Mouse (Mus musculus) left cerebral cortex, adult 2 months (tissue): ENCODE data around the gene Trim7. TPM values are rescaled to one million over a fixed set of nuclear protein-coding genes. Genes with fewer than 3 reads are reported as not detected.
A peak's percentile ranks its signal among the peaks of the same experiment; 100 is the strongest.
"Not testable (repeated sequence)": the region's sequence is repeated elsewhere in the genome, so short reads cannot be mapped to it uniquely, and the experiment has no call there.

Experiments
- DNase-seq, 2 experiments: peaks; one replicate each; pipeline ENCODE4 v3.0.0; 2021 to 2022; ENCODE audit warnings: low spot score in 2 of 2, mixed read lengths in 1 of 2; ENCODE audit errors: extremely low spot score in 1 of 2
- H3K27ac ChIP-seq: fragments of 200-600 bp; 2 replicates; pipeline ENCODE4 v1.8.1; 2022
- H3K4me3 ChIP-seq: fragments of 200-600 bp; 2 replicates; pipeline ENCODE4 v1.8.1; 2022
- CTCF ChIP-seq: fragments of 200-600 bp; IDR thresholded peaks from 2 replicates; pipeline ENCODE4 v1.8.1; 2022; ENCODE audit warnings: antibody characterized with exemption, mild to moderate bottlenecking, moderate library complexity
- intact Hi-C: fragments of 180-260 bp; cut with DNase I; formaldehyde crosslinking; loops from one replicate; pipeline ENCODE4 v1.15.1; 2025
- total RNA-seq, 2 experiments: library from RNA; stranded (reverse); gene quantifications; 2 replicates each; pipeline ENCODE4 v1.2.3; 2021

The Trim7 gene
- total RNA-seq, 2 experiments from 2014 or later, result 2.4 to 3.3 TPM

DNA sequence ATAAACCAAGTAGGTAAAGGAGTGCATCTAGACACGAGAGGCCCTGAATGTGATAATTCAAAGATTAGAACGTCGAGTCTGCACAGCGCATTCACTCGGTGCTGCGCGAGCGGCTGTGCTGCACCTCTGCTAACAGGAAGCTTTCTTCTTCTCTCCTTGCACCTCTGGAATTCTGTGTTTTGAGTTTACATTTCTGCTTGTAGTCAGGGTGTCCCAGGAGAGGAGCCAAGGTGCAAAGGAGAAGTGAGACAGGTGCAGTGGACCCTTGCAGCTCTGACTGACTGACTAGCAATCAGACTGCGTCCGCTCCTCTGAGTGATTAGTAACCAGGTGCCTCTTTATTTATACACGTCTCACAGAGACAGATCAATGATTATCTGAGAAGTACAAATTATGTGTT is 17.3 kb downstream of the Trim7 start:
- DNase-seq, result no peak
- intact Hi-C loops, result no loop called here
- no peak for TF ChIP-seq CTCF
- Histone ChIP-seq H3K27ac (no peak overlapping the region), H3K4me3 (no peak overlapping the region)

DNA sequence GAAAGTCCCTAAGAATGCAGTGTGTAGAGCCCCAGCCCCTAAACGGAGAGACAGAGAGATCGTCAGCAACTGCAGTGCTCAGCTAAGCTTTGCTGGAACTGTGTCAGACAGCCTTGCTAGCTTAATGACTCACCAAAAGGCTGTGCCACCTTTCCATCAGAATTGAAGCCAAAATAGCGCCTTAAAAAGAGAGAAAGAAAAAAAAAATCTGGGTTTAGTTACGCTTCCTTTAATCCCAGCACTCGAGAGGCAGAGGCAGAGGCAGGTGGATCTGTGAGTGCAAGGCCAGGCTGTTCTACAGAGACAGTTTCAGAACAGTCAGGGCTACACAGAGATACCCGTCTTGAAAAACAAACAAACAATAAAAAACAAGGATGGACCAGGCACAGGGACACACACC is 18.4 kb downstream of the Trim7 start:
- intact Hi-C loops, result no loop called here
- DNase-seq, result no peak

DNA sequence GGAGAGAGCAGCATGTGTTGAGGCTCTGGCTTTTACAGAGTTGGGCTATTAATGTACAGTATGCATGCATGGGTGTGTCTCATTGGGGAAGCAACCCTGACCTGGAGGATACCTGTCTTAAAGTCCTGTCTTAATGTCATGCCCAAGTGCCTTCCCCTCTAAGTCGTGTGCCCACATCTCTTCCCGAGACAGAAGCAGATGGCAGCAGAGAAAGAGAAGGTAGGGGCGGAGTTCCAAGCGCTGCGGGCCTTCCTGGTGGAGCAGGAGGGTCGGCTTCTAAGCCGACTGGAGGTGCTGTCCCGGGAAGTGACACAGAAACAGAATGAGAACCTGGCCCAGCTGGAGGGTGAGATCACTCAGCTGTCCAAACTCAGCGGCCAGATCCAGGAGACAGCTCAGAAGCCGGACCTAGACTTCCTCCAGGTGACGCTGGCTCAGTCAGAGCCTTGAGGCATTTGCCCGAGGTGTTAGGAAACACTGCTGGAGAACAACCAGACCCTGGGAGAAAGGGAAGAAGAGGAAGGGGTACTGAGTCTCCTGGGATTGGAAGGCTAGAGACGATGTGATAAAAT is 19.4 kb downstream of the Trim7 start:
- Histone ChIP-seq H3K27ac (no peak overlapping the region), H3K4me3 (no peak overlapping the region)
- no peak for DNase-seq
- intact Hi-C loops, result no loop called here
- no peak for TF ChIP-seq CTCF

More for the DNA sequence above, 18.4 kb downstream of the Trim7 start:
- TF ChIP-seq CTCF, result no peak
- no peak overlapping the region for H3K4me3 ChIP-seq
- no peak overlapping the region for H3K27ac ChIP-seq

DNA sequence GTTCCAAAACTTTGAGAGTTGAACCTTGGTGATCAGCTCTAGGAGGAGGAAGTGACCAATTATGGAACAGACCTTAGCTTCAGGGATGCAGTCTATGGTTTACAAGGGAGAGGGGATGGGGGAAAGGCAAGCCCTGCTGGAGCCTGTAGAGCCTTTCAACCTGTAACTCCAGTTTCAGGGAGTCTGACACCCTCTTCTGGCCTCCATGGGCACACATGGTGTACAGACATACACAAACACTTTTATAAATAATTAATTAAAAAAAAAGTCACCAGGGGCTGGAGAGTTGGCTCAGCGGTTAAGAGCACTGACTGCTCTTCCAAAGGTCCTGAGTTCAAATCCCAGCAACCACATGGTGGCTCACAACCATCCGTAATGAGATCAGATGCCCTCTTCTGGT is 20.4 kb downstream of the Trim7 start:
- H3K27ac ChIP-seq, intact Hi-C loops, H3K4me3 ChIP-seq, DNase-seq: not testable (repeated sequence)

DNA sequence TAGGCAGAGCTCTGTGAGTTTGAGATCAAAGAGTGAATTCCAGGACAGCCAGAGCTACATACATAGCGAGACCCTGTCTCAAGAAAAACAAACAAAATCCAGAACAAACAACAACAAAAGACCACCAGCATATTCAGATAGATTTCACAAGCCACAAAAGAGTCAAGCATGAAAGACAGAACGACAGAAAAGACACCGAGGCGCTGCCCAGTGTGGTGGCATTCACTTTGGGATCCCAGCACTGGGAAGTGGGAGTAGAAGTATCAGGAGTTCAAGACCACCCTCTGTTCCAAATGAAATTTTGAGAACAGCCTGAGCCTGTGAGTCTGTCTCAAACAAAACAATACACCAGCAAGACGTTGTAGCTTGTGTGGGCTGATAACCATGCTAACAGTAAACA is 20.9 kb downstream of the Trim7 start:
- DNase-seq, result no peak
- Histone ChIP-seq H3K4me3 (no peak overlapping the region), H3K27ac (no peak overlapping the region)
- TF ChIP-seq CTCF, result no peak
- intact Hi-C loops, result no loop called here

DNA sequence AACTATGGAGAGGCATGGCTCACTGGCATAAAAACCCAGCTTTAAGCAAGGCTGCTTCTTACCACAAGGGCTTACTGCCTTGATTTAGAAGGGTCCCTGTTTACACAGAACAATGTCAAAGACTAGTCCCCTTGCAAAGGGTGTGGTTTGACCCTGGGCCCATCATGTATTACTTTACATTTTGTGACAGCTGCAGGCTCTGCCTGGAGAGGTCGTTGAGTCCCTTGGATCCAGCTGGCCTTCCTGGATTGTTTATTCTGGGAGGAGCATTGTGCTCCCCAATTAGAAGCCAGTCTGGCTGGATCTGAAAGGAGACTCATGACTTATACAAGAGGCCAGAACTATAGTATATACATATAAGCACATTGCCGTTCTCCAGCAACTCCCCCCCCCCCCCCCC is 24.3 kb downstream of the Trim7 start:
- TF ChIP-seq CTCF, result no peak
- Histone ChIP-seq H3K27ac (no peak overlapping the region), H3K4me3 (no peak overlapping the region)
- intact Hi-C loops, result no loop called here
- DNase-seq, result no peak

DNA sequence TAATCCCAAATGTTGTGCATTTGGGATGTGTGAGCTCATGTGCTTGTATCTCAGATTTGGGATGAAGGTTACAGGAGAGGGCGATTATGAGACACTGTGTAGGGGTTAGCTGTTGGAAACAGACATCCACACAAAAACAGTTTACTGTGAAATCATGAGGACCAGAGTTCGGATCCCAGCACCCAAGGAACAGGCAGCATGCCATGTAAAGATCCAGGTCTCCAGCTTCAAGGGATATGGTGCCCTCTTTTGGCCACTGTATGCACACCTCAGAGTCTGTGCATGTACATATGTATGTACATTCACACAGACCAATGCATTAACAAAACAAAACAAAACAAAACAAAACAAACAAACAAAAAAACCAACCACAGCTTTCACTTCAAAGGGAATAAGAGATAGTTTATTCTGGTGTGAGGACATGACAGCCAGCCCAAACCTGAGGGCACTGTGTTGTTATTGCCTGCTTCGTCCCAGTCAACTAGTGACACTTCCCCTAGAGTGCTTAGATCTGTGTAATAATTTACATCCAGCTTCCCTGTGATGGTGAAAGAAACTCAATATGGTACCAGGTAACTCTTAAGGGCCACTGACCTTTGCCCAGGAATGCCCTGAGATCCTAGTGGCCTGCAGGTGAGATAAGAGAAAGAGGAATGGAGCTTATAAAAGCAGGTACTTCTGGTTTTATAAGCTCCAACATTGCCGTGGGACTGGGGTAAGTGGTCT is 25.5 kb downstream of the Trim7 start:
- DNase-seq, result no peak
- intact Hi-C loops, result no loop called here
- H3K4me3 ChIP-seq, result no peak overlapping the region
- no peak overlapping the region for H3K27ac ChIP-seq
- TF ChIP-seq CTCF, result no peak; the same call in none of the 2 replicates

DNA sequence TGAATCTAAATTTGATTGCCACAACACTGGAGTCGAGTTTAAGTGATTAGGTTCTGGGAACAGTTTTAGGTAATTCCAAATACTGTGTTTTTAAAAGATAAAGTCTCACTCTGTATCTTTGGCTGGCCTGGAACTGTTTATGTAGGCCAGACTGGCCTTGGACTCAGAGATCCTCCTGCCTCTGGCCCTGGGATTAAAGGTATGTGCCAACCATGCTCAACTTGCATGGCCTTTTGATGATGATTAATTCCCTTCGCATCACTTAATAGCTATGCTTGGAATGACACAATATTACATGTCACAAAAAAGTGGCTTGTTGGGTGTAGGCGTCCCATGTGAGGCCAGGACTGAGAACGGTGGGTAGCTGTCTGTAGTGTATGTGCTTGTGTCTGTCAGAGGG is 26.2 kb downstream of the Trim7 start:
- TF ChIP-seq CTCF, result no peak
- no peak for DNase-seq
- Histone ChIP-seq H3K4me3 (no peak overlapping the region), H3K27ac (no peak overlapping the region)
- intact Hi-C loops, result no loop called here

DNA sequence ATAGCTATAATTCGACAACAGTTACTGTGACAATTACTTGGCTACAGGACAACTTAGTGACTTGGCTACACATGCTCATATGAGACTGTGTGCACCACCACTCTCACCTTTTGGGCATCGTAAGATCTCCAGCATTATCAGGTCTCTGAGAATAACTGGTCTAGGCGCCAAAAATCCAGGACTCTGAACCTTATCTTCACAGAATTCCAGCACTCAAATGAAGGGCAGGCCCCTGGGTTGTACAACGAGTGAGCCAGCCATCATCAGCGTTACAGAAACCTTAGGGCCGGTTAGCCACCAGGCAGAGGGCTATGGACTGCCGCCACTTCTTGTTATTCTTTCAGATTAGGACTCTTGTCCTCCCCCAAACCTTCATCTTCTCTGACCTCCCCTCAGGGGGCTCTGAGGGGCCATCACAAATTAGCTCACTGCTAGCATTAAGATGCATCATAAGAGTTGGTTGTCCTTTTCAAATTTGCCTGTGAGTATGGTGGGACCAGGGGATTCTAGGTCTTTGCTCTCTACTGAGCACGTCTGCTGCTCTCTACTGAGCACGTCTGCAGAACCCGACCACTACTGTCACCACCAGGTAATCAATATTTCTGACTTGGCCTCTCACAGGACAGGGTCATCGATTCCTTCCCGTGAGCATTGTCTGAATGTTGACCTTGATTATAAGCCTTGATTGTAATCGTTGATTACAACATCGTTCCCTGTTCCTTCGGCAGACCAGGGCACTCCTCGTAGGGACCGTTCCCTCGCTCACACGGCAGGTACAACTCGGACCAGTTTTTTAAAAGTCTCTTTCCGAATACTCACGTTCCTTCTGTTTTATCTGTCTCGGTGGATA is 26.9 kb downstream of the Trim7 start:
- H3K4me3 ChIP-seq, result peak overlapping the region; percentile 51
- TF ChIP-seq CTCF, result no peak
- peak overlapping the region; percentile 83 for H3K27ac ChIP-seq
- DNase-seq, result no peak
- intact Hi-C loops, result no loop called here

DNA sequence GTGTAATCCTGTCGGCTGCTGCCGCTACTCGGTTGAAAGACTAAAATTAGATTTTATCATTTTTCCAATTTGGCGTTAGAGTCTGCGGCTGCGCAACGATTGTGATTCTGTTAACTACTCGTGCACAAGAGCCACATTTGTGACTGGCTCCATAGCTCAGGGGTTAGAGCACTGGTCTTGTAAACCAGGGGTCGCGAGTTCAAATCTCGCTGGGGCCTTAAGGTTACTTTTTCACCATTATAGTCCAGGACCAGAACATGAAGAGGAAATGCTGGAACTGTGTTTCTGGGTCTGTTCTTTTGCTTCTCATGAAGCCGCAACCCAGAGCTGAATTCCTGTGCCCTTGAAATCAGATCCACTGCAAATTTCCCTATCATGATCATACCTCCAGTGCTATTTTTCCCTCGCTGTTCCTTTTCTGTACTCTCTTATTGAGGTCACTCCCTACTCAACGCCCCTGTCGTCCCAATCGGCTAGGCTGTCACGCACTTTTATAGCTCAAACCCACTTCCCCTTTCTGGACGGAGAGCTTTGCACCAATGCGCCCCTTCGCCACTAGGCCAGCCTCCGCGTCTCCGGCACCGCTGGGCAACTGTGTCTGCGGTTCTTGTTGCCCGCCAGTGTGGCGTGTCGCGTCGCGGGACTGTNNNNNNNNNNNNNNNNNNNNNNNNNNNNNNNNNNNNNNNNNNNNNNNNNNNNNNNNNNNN is 27.7 kb downstream of the Trim7 start:
- intact Hi-C loops, result no loop called here
- TF ChIP-seq CTCF, result peak; percentile 30
- peak overlapping the region; percentile 83 for H3K27ac ChIP-seq
- H3K4me3 ChIP-seq, result peak overlapping the region; percentile 51
- peak; percentile 92 to 96 for DNase-seq

DNA sequence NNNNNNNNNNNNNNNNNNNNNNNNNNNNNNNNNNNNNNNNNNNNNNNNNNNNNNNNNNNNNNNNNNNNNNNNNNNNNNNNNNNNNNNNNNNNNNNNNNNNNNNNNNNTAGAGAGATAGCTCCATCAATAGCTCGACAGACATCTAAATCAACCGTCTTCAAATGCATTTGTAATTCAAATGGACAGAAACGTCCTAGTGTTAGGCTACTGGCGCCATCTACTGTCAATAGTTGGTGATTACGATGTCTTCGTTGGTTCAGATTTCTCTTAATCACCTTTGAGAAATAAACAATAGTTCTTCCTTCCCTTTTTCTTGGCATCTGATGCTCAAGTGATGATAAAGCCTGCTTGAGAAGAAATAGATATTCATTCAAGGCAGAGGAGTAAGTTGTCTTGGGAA is 33.1 kb downstream of the Trim7 start:
- peak overlapping the region; percentile 51 for H3K4me3 ChIP-seq
- no peak for DNase-seq
- TF ChIP-seq CTCF, result peak; percentile 86
- no peak overlapping the region; the same call in 1 of the 2 replicates for H3K27ac ChIP-seq
- intact Hi-C loops, result loop anchor here (1.0 to 5.0 kb wide), 2 partner anchors 69 to 388 kb away; no protein-coding TSS in a partner anchor

DNA sequence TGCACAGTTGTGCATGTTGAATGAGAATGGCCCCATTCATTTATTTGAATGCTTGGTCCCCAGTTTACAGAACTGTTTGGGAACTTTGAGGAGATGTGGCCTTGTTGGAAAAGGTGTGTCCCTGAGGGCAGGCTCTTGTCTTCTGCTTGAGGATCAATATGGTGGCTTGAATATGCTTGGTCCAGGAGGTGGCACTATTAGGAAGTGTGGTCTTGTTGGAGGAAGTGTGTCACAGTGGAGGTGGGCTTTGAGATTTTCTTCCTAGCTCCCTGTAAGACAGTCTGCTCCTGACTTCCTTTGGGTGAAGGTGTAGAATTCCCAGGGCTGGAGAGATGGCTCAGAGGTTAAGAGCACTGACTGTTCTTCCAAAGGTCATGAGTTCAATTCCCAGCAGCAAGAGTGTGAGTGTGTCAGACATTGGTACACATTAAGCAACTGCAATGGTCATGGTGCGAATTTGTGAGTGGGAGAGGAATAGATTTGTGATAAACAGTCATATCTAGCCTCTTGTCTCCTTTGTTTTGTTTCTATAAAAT is 36.9 kb downstream of the Trim7 start:
- intact Hi-C loops, result no loop called here
- no peak overlapping the region for H3K4me3 ChIP-seq
- no peak for TF ChIP-seq CTCF
- no peak for DNase-seq
- H3K27ac ChIP-seq, result no peak overlapping the region
